ENCODE assay signal across 32 mouse cellular contexts in genomic region chr11:111086933-111087332, GRCm38 (mm10). TPM values are rescaled to one million over a fixed set of nuclear protein-coding genes. Genes with fewer than 3 reads are reported as not detected.
DNase-seq lines count a peak whose midpoint lies in the region; ATAC-seq and TF ChIP-seq lines count a peak whose summit lies in the region.
"Had no signal": no experiment of that assay in that cellular context is flagged by ENCODE, and none has a peak within 500 bp of the region (broad histone marks: within the 10 kb centered on the region; RNA-seq: fewer than 3 reads in every experiment).

No protein-coding gene starts in this region.

- no peak for ATAC-seq in heart, embryonic 14.5 days (ENCODE audit: insufficient number of reproducible peaks, insufficient read depth, low FRiP score, low read depth)
- no peak for ATAC-seq in heart, embryonic 11.5 days (replicated peaks; ENCODE audit: insufficient number of reproducible peaks, low FRiP score, low TSS enrichment)
- ATAC-seq in kidney, embryonic 15.5 days (replicated peaks; ENCODE audit: low FRiP score), result no peak
- ATAC-seq: CD4-positive, CD25-positive, alpha-beta regulatory T cell, adult 4 months; forebrain, embryonic 16.5 days; hindbrain, postnatal 0 days; lung, postnatal 0 days had no signal

- H3K9ac ChIP-seq in heart, embryonic 14.5 days (ENCODE audit: low read length), result no peak overlapping the region
- H3K9ac ChIP-seq in heart, embryonic 11.5 days (ENCODE audit: low read depth, low read length), result no peak overlapping the region
- H3K9ac ChIP-seq in kidney, embryonic 15.5 days, result no peak overlapping the region
- H3K9ac ChIP-seq: embryonic facial prominence, embryonic 13.5 days; hindbrain, embryonic 12.5 days; limb, embryonic 15.5 days; liver, embryonic 13.5 days; midbrain, embryonic 12.5 days; neural tube, embryonic 12.5 days had no signal

- no peaks in the 10 kb centered on the region for H3K9me3 ChIP-seq in heart, embryonic 14.5 days (ENCODE audit: control insufficient read depth, low read length)
- H3K9me3 ChIP-seq in heart, embryonic 11.5 days (replicated peaks; ENCODE audit: control insufficient read depth, low read length), result no peaks in the 10 kb centered on the region
- no peaks in the 10 kb centered on the region for H3K9me3 ChIP-seq in kidney, embryonic 15.5 days (replicated peaks)
- H3K9me3 ChIP-seq: embryonic facial prominence, embryonic 13.5 days; forebrain, embryonic 10.5 days; hindbrain, embryonic 12.5 days; limb, embryonic 10.5 days; limb, embryonic 15.5 days; liver, embryonic 13.5 days; megakaryocyte, embryonic 14.5 days; midbrain, embryonic 12.5 days; neural tube, embryonic 12.5 days had no signal

- H3K36me3 ChIP-seq in heart, embryonic 14.5 days (ENCODE audit: control insufficient read depth, insufficient read depth, low read length), result no peaks in the 10 kb centered on the region
- H3K36me3 ChIP-seq in heart, embryonic 11.5 days (ENCODE audit: control insufficient read depth, insufficient read depth, low read length), result no peaks in the 10 kb centered on the region
- H3K36me3 ChIP-seq in kidney, embryonic 15.5 days, result no peaks in the 10 kb centered on the region
- H3K36me3 ChIP-seq in small intestine, adult 2 months (ENCODE audit: control insufficient read depth, insufficient read depth, low read length), result no peaks in the 10 kb centered on the region
- H3K36me3 ChIP-seq: embryonic facial prominence, embryonic 13.5 days; forebrain, embryonic 10.5 days; hindbrain, embryonic 12.5 days; limb, embryonic 10.5 days; limb, embryonic 15.5 days; liver, embryonic 13.5 days; midbrain, embryonic 12.5 days; neural tube, embryonic 12.5 days had no signal

- H3K4me2 ChIP-seq in heart, embryonic 14.5 days (ENCODE audit: low read length), result peak overlapping the region; percentile 7; the same call in 1 of the 2 replicates
- no peak overlapping the region for H3K4me2 ChIP-seq in heart, embryonic 11.5 days
- no peak overlapping the region for H3K4me2 ChIP-seq in kidney, embryonic 15.5 days
- H3K4me2 ChIP-seq: embryonic facial prominence, embryonic 13.5 days; hindbrain, embryonic 12.5 days; limb, embryonic 15.5 days; liver, embryonic 13.5 days; midbrain, embryonic 12.5 days; neural tube, embryonic 12.5 days had no signal

- WGBS in heart, embryonic 14.5 days, result 62% methylated on average over 6 of the region's 6 CpGs
- 79% methylated on average over 6 of the region's 6 CpGs for WGBS in heart, embryonic 11.5 days (ENCODE audit: insufficient replicate concordance)
- WGBS in kidney, embryonic 15.5 days, result 39% methylated on average over 6 of the region's 6 CpGs
- 24% methylated on average over 6 of the region's 6 CpGs for WGBS in small intestine, adult 2 months

- H3K27ac ChIP-seq in heart, embryonic 14.5 days (replicated peaks in 1 of 2; ENCODE audit: control insufficient read depth in 1 of 2, insufficient read depth in 1 of 2, low read depth in 2 of 2, low read length in 2 of 2), result no peak overlapping the region
- H3K27ac ChIP-seq in heart, embryonic 11.5 days (ENCODE audit: low read depth, low read length), result no peak overlapping the region
- no peak overlapping the region for H3K27ac ChIP-seq in kidney, embryonic 15.5 days
- H3K27ac ChIP-seq in small intestine, adult 2 months (ENCODE audit: insufficient read depth, low read depth, low read length), result peak overlapping the region; percentile 46; the same call in 1 of the 2 replicates
- H3K27ac ChIP-seq: embryonic facial prominence, embryonic 13.5 days; forebrain, embryonic 10.5 days; hindbrain, embryonic 12.5 days; hindbrain, postnatal 0 days; limb, embryonic 10.5 days; limb, embryonic 15.5 days; liver, embryonic 13.5 days; midbrain, embryonic 12.5 days; neural tube, embryonic 12.5 days had no signal

- H3K27me3 ChIP-seq in heart, embryonic 14.5 days (ENCODE audit: control insufficient read depth, insufficient read depth, low read length), result no peaks in the 10 kb centered on the region
- no peaks in the 10 kb centered on the region for H3K27me3 ChIP-seq in heart, embryonic 11.5 days (ENCODE audit: control insufficient read depth, insufficient read depth, low read length)
- peaks cover 23% of the 10 kb centered on the region; the same call in 1 of the 2 replicates for H3K27me3 ChIP-seq in kidney, embryonic 15.5 days
- H3K27me3 ChIP-seq in small intestine, adult 2 months (ENCODE audit: control insufficient read depth, insufficient read depth, low read length), result no peaks in the 10 kb centered on the region
- H3K27me3 ChIP-seq: embryonic facial prominence, embryonic 13.5 days; hindbrain, embryonic 12.5 days; limb, embryonic 15.5 days; liver, embryonic 13.5 days; megakaryocyte, embryonic 14.5 days; midbrain, embryonic 12.5 days; neural tube, embryonic 12.5 days had no signal

- H3K4me1 ChIP-seq in heart, embryonic 14.5 days (ENCODE audit: control insufficient read depth in 2 of 2, insufficient read depth in 2 of 2, low read length in 2 of 2), result peaks cover 7 to 9% of the 10 kb centered on the region in 2 experiments; a peak in 3 of 4 replicates
- H3K4me1 ChIP-seq in heart, embryonic 11.5 days (ENCODE audit: control insufficient read depth, insufficient read depth, low read length), result no peaks in the 10 kb centered on the region
- H3K4me1 ChIP-seq in kidney, embryonic 15.5 days, result peaks cover 6% of the 10 kb centered on the region; the same call in 1 of the 2 replicates
- peaks cover 17% of the 10 kb centered on the region; the same call in 1 of the 2 replicates for H3K4me1 ChIP-seq in small intestine, adult 2 months (ENCODE audit: control insufficient read depth, insufficient read depth, insufficient read length, low read length)
- H3K4me1 ChIP-seq: embryonic facial prominence, embryonic 13.5 days; liver, embryonic 13.5 days; megakaryocyte, embryonic 14.5 days; midbrain, embryonic 12.5 days had no signal

- TF ChIP-seq POLR2A in small intestine, adult 2 months (IDR thresholded peaks at IDR 0.05; ENCODE audit: low read depth, low read length), result no peak

- no peak overlapping the region for H3K4me3 ChIP-seq in heart, embryonic 14.5 days (ENCODE audit: control insufficient read depth in 1 of 2, insufficient read depth in 1 of 2, low read depth in 1 of 2, low read length in 2 of 2)
- H3K4me3 ChIP-seq in heart, embryonic 11.5 days (ENCODE audit: low read depth, low read length), result no peak overlapping the region
- H3K4me3 ChIP-seq in kidney, embryonic 15.5 days (replicated peaks), result no peak overlapping the region
- H3K4me3 ChIP-seq in small intestine, adult 2 months (ENCODE audit: low read depth, low read length), result no peak overlapping the region
- H3K4me3 ChIP-seq: embryonic facial prominence, embryonic 13.5 days; forebrain, embryonic 10.5 days; hindbrain, embryonic 12.5 days; limb, embryonic 10.5 days; limb, embryonic 15.5 days; liver, embryonic 13.5 days; megakaryocyte, embryonic 14.5 days; midbrain, embryonic 12.5 days; myocyte; neural tube, embryonic 12.5 days had no signal

- TF ChIP-seq CTCF in small intestine, adult 2 months (IDR thresholded peaks at IDR 0.05; ENCODE audit: extremely low read depth, insufficient read length, insufficient replicate concordance, low read depth, low read length), result no peak

- DNase-seq in kidney, adult 18-20 months, result peak; percentile 34
- peak; percentile 11 to 13 for DNase-seq in kidney, postnatal 36 days
- no peak for DNase-seq in kidney, postnatal 14 days
- no peak for DNase-seq in spleen, postnatal 36 days (ENCODE audit: low spot score in 2 of 2)
- DNase-seq: adrenal gland, postnatal 25 days; cerebellum, adult 18-20 months; cerebellum, postnatal 10 days; gastrocnemius, postnatal 10 days; layer of hippocampus, adult 9-11 months; liver, embryonic 13.5 days; lung, adult 18-20 months; lung, postnatal 4 days; right cerebral cortex, adult 18-20 months; thymus, adult 2 months; thymus, postnatal 36 days had no signal

RNA-seq across cellular contexts. Expression of gene Kcnj2, which starts 21.0 kb away (rescaled TPM):
- polyA plus RNA-seq in heart, embryonic 14.5 days (2014; fragmentation: Nextera tagmentation; extraction: Ambion mirVana), result 1.9 and 2.1 TPM in 2 replicates
- polyA plus RNA-seq in heart, embryonic 11.5 days (2014; fragmentation: Nextera tagmentation; extraction: Ambion mirVana), result 1.0 and 2.0 TPM in 2 replicates
- 2.1 and 2.5 TPM in 2 replicates for polyA plus RNA-seq in kidney, embryonic 15.5 days (2015; fragmentation: Nextera tagmentation; extraction: Ambion mirVana)
- polyA plus RNA-seq in small intestine, adult 2 months (2012; rRNA removed), result 0.36 and 0.47 TPM in 2 replicates
- polyA plus RNA-seq: CD4-positive, CD25-positive, alpha-beta regulatory T cell, adult 4 months had no signal

Comparison
In these comparisons a context has a peak if more than half of its experiments do, and no peak if none do; other contexts are left out.
1. DNase-seq: peak in kidney, adult 18-20 months (single experiment) and kidney, postnatal 36 days (2 of 2); none in kidney, postnatal 14 days (single experiment) and spleen, postnatal 36 days (0 of 2).